In the genomic region with DNA sequence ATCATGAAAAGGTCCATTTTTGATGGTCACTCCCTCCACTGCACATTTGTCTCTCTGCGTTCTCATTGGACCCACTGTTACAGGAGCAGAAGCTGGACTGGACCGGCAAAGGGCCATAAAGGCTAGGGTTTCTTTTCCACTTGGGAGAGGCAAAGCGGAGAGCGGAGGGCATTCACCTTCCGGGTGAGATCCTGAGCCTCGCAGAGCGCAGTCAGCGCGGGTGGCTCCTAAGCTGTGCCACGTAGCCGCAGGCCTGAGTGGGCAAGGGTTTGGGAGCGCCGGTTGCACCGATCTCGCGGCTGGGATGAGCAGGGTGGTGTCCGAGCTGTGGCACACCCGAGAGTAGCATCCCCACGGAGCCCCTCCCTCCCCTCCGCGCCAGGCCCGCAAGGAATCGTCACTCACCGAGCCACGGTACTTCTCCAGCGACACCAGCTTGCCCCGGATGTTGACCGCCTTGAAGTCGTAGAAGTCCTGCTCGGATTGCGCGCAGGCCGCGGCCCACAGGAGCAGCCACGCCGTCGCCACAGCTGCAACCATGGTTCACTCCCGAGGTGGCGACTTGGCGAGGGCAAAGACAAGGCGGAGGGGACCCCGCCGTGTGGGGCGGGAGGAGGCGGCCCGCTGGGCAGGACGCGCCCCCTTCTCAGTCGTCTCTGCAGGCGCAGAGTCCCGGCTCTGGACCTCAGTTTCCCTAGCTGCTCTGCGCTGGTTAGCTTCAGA, we compare ENCODE assay signal across 8 mouse cellular contexts. TPM values are rescaled to one million over a fixed set of nuclear protein-coding genes. Genes with fewer than 3 reads are reported as not detected.
DNase-seq lines count a peak whose midpoint lies in the region; ATAC-seq and TF ChIP-seq lines count a peak whose summit lies in the region.

No protein-coding gene starts in this region.

- intact Hi-C loops in gastrocnemius, adult 2 months (cut with DNase I), result loop anchor here (2.0 to 5.0 kb wide), 2 partner anchors 53 to 64 kb away; partner anchors contain the start of gene Tut4
- intact Hi-C loops in left cerebral cortex, adult 2 months (cut with DNase I), result loop anchor here (1.0 kb wide), 1 partner anchor 54 kb away; no protein-coding TSS in a partner anchor

- peak; percentile 74 for DNase-seq in ZHBTc4 (ENCODE audit: low read depth, low spot score)
- peak; percentile 74 to 76 for DNase-seq in cerebellum, postnatal 36 days
- DNase-seq in gastrocnemius, adult 2 months, result peak; percentile 86
- DNase-seq in left cerebral cortex, adult 2 months (ENCODE audit: extremely low spot score in 1 of 2, low spot score in 2 of 2), result peak; percentile 69 to 70
- DNase-seq in right cerebral cortex, postnatal 10 days (ENCODE audit: low spot score in 2 of 2), result peak; percentile 75 to 78
- DNase-seq in urinary bladder, postnatal 25 days (ENCODE audit: low spot score), result peak; percentile 49

- peak overlapping the region; percentile 93 for H3K27ac ChIP-seq in gastrocnemius, adult 2 months
- H3K27ac ChIP-seq in hindbrain, embryonic 15.5 days (replicated peaks), result peak overlapping the region; percentile 47
- peak overlapping the region; percentile 63 for H3K27ac ChIP-seq in left cerebral cortex, adult 2 months

- no peak for TF ChIP-seq CTCF in gastrocnemius, adult 2 months (IDR thresholded peaks at IDR 0.05)
- no peak for TF ChIP-seq CTCF in left cerebral cortex, adult 2 months (IDR thresholded peaks at IDR 0.05)

- peak overlapping the region; percentile 83 for H3K4me2 ChIP-seq in hindbrain, embryonic 15.5 days

- H3K27me3 ChIP-seq in hindbrain, embryonic 15.5 days, result no peaks in the 10 kb centered on the region

- H3K4me3 ChIP-seq in gastrocnemius, adult 2 months, result peak overlapping the region; percentile 70
- peak overlapping the region; percentile 44 for H3K4me3 ChIP-seq in hindbrain, embryonic 15.5 days
- H3K4me3 ChIP-seq in left cerebral cortex, adult 2 months, result peak overlapping the region; percentile 68

- H3K9ac ChIP-seq in hindbrain, embryonic 15.5 days, result peak overlapping the region; percentile 53

- H3K9me3 ChIP-seq in hindbrain, embryonic 15.5 days, result no peaks in the 10 kb centered on the region

- H3K36me3 ChIP-seq in hindbrain, embryonic 15.5 days, result no peaks in the 10 kb centered on the region

- 2% methylated on average over 52 of the region's 52 CpGs for WGBS in hindbrain, embryonic 15.5 days

- H3K4me1 ChIP-seq in hindbrain, embryonic 15.5 days (replicated peaks), result peaks cover 16% of the 10 kb centered on the region

- ATAC-seq in hindbrain, embryonic 15.5 days (ENCODE audit: low FRiP score, low read depth), result peak; percentile 82
- peak; percentile 59; the same call in 1 of the 2 replicates for ATAC-seq in megakaryocyte, adult 5-6 weeks (ENCODE audit: poor library complexity, severe bottlenecking)

RNA-seq across cellular contexts. Expression of gene Gpx7, which starts 0.5 kb away (rescaled TPM):
- total RNA-seq in gastrocnemius, adult 2 months (2021), result 1 to 10 TPM; 6.3 TPM
- 32.3 and 34.0 TPM in 2 replicates for polyA plus RNA-seq in hindbrain, embryonic 15.5 days (2015; fragmentation: Nextera tagmentation; extraction: Ambion mirVana)
- 1 to 10 TPM; 4.7 to 4.8 TPM for total RNA-seq in left cerebral cortex, adult 2 months (2021)
- total RNA-seq in megakaryocyte, adult 5-6 weeks (2015), result 0.38 and 3.6 TPM in 2 replicates
- 0.11 and 1.0 TPM in 2 replicates for total RNA-seq in megakaryocyte, adult 5-6 weeks (2017)

RNA-seq across cellular contexts. Expression of gene Shisal2a, which starts 23.1 kb away (rescaled TPM):
- total RNA-seq in gastrocnemius, adult 2 months (2021), result not detected
- polyA plus RNA-seq in hindbrain, embryonic 15.5 days (2015; fragmentation: Nextera tagmentation; extraction: Ambion mirVana), result 4.6 and 4.7 TPM in 2 replicates
- total RNA-seq in left cerebral cortex, adult 2 months (2021), result not detected
- not detected in 2 replicates for total RNA-seq in megakaryocyte, adult 5-6 weeks (2015)
- total RNA-seq in megakaryocyte, adult 5-6 weeks (2017), result not detected in 2 replicates

RNA-seq across cellular contexts. Expression of gene Tut4, which starts 52.9 kb away (rescaled TPM):
- 10 to 100 TPM; 19.0 to 20.0 TPM for total RNA-seq in gastrocnemius, adult 2 months (2021)
- 47.1 and 49.3 TPM in 2 replicates for polyA plus RNA-seq in hindbrain, embryonic 15.5 days (2015; fragmentation: Nextera tagmentation; extraction: Ambion mirVana)
- total RNA-seq in left cerebral cortex, adult 2 months (2021), result 10 to 100 TPM; 40.9 to 43.5 TPM
- total RNA-seq in megakaryocyte, adult 5-6 weeks (2015), result 34.5 and 39.4 TPM in 2 replicates
- 18.2 and 26.0 TPM in 2 replicates for total RNA-seq in megakaryocyte, adult 5-6 weeks (2017)

Comparison
In these comparisons a context has a peak if more than half of its experiments do, and no peak if none do; other contexts are left out.
1. Peak in every context shown above with its lines: DNase-seq, ATAC-seq, H3K4me3 ChIP-seq and H3K27ac ChIP-seq.